Mouse (Mus musculus) CH12.LX (cell line): ENCODE measurements around the gene Sergef.

Experiments used
- CTCF ChIP-seq, 2 experiments: IDR thresholded peaks in 1 of 2; conservative IDR thresholded peaks in 1 of 2; 2 replicates each; pipeline ENCODE4 v1.5.1; 2011 to 2012; ENCODE audit warnings: low read depth in 2 of 2, low read length in 2 of 2, improper control_type of control experiment in 1 of 2, inconsistent platforms in 1 of 2, mild to moderate bottlenecking in 1 of 2, moderate library complexity in 1 of 2
- EP300 ChIP-seq: IDR thresholded peaks from 2 replicates; pipeline ENCODE4 v1.6.1; 2011; ENCODE audit warnings: low read length, improper control_type of control experiment
- MAX ChIP-seq: IDR thresholded peaks from 2 replicates; pipeline ENCODE4 v1.6.1; 2011; ENCODE audit warnings: low read length, improper control_type of control experiment
- UBTF ChIP-seq: IDR thresholded peaks from 2 replicates; pipeline ENCODE4 v1.6.1; 2012; ENCODE audit warnings: low read depth, mild to moderate bottlenecking, inconsistent platforms, low read length, improper control_type of control experiment, moderate library complexity

GRCm38 (mm10) chr7:46623979-46624378 lies 15.6 kb downstream of the Sergef start:
- TF ChIP-seq MAX (no peak), EP300 (no peak), CTCF (conservative IDR thresholded peaks at IDR 0.05 in 1 of 2, IDR thresholded peaks at IDR 0.05 in 1 of 2; ENCODE audit: low read depth in 2 of 2, low read length in 2 of 2) (no peak), UBTF (no peak)
